Mouse (Mus musculus) ovary, postnatal 14 days (tissue): ENCODE results near the gene Tbc1d13.
"Not testable (repeated sequence)": the region's sequence is repeated elsewhere in the genome, so short reads cannot be mapped to it uniquely, and the experiment has no call there.

Experiments used
- DNase-seq: peaks from one replicate; pipeline ENCODE4 v3.0.0; 2022; ENCODE audit warnings: low spot score

Gene Tbc1d13

DNA sequence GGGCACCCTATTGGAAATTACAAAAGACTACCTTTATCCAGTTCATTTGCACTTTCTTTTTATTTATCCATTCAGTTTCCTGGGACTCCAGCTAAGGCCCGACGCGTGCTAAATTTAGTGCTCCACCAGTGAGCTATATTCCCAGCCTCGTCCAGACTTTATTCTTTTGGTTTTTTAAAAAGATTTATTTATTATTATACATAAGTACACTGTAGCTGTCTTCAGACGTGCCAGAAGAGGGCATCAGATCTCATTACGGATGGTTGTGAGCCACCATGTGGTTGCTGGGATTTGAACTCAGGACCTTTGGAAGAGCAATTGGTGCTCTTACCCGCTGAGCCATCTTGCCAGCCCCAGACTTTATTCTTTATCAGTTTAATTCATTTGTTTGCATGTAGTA lies 45.2 kb downstream of the Tbc1d13 start:
- DNase-seq = not testable (repeated sequence)

DNA sequence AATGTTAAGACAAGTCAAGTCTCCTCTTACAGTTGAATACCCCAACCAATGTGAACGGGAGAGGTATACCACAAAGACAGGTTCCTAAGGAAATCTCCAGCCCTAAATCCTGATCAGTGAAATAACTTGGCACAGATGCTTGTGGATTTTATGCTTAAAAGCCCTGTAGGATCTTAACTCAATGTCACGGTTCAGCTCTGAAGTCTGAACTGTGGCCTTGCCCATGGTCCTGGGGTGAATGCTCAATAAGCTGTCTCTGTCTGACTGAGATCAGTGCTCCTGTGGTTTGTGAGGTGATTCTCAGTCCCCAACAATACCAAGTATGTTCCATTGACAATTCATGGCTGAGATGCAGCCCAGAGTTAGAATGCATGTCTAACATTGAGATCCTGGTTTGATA lies 48.9 kb downstream of the Tbc1d13 start:
- no peak for DNase-seq

DNA sequence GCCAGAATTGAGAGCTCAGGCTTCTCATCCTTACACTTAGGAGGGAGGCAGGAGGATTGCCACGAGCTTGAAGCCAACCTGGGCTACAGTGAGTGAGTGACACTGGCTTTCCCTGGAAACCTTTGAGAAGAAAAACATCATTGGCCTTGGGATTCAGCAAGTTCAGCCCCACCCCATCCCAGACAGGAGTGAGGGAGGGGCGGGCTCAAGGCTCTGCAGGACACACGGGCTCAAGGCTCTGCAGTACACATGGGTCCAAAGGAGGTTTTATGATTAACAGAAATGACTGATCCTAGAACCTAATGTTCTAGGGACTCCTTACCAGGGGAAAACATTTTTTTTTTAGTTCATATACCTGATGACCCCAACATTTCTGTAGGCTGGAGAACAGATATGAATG lies 50.2 kb downstream of the Tbc1d13 start:
- DNase-seq = no peak

DNA sequence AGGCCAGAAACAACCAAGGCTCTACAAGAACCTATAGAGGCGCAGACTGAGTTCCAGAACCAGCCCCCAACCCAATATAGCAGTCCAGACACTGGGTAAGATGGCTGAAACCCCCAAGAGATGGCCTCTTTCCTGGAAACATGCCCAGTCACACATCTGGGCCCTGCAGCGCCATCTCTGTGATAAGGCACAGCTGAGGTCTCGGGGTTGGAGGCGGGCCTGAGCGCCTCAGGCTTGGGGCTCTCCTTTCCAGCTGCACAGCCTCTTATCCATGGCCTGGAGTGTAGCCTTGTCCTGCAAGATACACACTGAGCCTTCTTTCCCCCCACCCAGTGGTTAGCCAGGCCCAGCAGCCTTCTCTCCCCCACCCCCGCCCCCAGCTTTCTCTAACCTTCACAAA lies 51.7 kb downstream of the Tbc1d13 start:
- DNase-seq = no peak

DNA sequence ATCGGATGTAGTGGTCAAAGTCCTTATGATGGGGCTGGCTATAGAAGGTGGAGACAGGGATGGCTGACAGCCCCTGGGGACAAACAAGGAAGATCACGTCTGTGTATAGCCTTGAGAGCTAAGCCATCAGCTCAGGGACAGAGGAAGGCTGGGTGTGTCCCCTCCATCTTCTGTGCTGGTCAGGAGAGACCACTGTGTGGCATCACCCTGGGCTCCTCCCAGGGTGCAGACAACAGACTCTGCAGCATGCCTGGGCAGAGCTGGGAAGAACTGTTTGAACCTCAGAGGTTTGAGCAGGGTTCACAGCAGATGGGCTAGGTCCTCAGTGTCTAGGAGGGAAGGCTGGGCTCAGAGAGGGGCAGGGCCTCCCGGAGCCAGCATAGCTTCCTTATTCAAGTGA lies 52.1 kb downstream of the Tbc1d13 start:
- DNase-seq = no peak

DNA sequence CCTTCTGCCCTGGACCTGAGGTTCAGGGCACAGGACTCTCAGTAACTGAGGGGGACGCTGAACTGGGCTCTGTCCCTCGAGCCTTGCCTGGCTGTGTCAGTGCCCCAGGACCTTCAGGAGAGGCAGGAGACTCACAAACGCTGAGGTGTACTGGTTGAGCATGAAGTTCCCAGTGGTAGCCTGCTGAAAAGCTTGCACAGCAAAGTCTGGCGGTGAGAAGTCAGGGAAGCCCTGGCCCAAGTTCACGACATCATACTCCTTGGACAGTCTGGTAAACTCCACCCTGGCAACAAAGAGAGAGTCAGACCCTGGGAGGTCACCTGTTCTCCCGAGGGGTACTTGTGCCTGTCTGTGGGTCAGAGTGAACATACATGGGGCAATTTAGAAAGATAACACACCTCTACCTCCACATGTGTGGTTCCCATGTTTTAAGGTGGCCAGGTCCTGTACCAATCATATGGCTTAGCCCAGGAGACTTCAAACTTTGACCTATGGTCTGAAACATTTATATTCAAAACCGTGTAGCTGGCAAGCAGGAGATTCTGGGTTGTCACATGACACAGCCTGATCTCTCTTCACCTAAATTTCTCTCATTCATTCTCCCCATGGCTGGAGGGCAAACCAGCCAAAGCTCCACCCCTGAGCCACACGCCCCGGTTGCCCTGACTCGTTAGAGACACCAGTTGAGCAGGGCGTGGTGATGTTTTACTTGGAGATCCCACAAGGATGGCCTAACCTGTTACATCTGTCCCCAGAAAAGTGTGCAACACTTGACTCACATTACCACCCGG lies 58.4 kb downstream of the Tbc1d13 start:
- DNase-seq = no peak

DNA sequence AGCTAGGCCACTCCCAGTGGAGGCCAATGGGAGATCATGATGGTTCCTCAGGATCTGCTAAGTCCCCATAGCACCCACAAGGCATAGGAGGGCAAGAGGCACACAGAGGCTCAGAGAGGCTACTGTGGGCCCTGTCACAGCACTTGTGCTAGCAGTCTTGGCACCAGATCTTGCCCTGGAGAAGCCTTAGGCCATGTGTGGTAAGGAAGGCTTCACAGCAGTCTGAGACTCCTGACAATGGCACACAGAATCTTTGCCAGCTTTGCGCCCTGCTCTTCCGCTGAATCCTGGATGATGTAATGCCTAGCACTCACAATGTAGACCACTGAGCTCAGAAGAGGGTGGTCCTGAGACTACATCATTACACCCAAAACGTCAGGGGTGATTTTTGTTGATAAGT lies 61.1 kb downstream of the Tbc1d13 start:
- no peak for DNase-seq

DNA sequence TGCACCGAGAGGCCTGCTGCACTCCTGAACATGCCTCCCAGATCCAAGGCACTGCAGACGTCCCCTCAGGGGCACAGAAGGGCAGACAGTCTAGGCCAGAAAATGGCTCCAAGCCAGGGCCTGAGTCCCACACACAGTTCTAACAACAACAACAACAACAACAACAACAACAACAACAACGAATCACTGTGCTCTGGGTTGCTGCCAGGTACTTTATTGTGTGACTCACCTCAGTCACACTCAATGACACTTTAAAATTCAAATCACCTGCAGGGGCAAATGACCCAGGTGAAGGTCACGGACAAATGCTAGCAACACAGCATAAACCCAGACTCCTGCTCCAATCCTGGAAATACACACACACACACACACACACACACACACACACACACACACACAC lies 64.5 kb downstream of the Tbc1d13 start:
- no peak for DNase-seq

DNA sequence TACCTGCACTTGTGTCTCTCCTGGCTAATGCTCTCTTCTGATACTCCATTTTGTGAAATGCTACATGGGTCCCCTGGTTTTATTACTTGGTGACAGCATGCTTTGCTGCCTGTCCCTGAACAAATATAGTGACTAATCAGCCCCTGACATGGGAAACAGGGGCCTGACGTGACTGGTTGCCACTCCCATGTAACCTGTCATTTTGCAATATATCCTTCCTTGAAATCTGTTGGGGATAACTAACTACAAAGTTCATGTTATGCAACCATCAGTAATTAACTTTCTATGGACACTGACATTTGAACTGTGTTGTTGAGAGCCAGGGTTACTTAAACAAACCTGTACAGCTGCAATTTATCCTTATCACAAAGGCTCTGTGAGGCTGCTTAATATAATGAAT lies 66.4 kb downstream of the Tbc1d13 start:
- no peak for DNase-seq

DNA sequence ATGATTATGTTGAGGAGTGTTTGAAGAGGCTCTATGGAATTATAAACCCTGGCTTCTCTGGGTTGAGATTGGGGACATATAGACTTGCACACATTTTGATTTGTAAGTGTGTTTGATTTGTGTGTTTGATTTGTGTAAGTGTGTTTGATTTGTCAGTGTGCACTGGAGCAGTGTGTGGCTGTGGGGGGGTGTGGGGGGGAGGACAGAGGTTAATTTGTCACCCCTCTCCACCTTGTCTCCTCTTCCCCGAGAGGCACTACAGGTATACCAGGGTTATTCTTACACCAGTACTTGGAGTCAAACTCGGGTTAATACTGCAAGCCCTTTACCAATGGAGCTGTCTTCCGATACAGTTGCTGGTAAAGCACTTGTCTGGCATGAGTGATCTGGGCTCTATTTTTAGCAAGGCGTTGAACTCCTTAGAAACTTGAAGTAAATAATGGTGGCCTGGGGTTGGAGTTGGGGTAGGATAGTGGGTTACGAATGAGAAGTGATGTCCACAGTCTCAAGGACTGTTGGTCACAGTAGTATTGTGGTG lies 66.9 kb downstream of the Tbc1d13 start:
- no peak for DNase-seq
